Mouse (Mus musculus) embryonic facial prominence, embryonic 11.5 days (tissue): Measurements from ENCODE around the gene Sh3d21. TPM values are rescaled to one million over a fixed set of nuclear protein-coding genes. Genes with fewer than 3 reads are reported as not detected.

Experiments used
- ATAC-seq: fragments of 200-750 bp; cut with Nextera tagmentation; replicated peaks from 2 replicates; pipeline ENCODE4 v1.8.0; 2017; ENCODE audit warnings: low read depth; ENCODE audit not compliant: insufficient number of reproducible peaks, low FRiP score, low TSS enrichment
- DNase-seq: peaks from one replicate; pipeline ENCODE4 v3.0.0-alpha.2; 2015; ENCODE audit warnings: low spot score
- H3K27ac ChIP-seq: fragments of 300-500 bp; sonication (generic); replicated peaks from 2 replicates; pipeline ENCODE4 v1.5.1; 2014; ENCODE audit warnings: mild to moderate bottlenecking, low read depth, low read length, control low read depth
- H3K27me3 ChIP-seq: fragments of 300-500 bp; sonication (generic); 2 replicates; pipeline ENCODE4 v1.6.1; 2014; ENCODE audit warnings: mild to moderate bottlenecking, low read length, moderate library complexity, mixed read lengths; ENCODE audit not compliant: control insufficient read depth, insufficient read depth
- H3K36me3 ChIP-seq: fragments of 300-500 bp; sonication (generic); replicated peaks from 2 replicates; pipeline ENCODE4 v1.6.1; 2014; ENCODE audit warnings: low read depth, mild to moderate bottlenecking, low read length, moderate library complexity, mixed read lengths; ENCODE audit not compliant: control insufficient read depth, insufficient read depth
- H3K4me1 ChIP-seq: fragments of 300-500 bp; sonication (generic); 2 replicates; pipeline ENCODE4 v1.6.1; 2014; ENCODE audit warnings: low read length, mixed read lengths; ENCODE audit not compliant: control insufficient read depth, insufficient read depth
- H3K4me2 ChIP-seq: fragments of 300-500 bp; sonication (generic); 2 replicates; pipeline ENCODE4 v1.6.1; 2014; ENCODE audit warnings: low read depth, mild to moderate bottlenecking, control low read depth, low read length, moderate library complexity
- H3K4me3 ChIP-seq: fragments of 300-500 bp; sonication (generic); 2 replicates; pipeline ENCODE4 v1.5.1; 2014; ENCODE audit warnings: low read depth, low read length, control low read depth
- H3K9ac ChIP-seq: fragments of 300-500 bp; sonication (generic); replicated peaks from 2 replicates; pipeline ENCODE4 v1.6.1; 2014; ENCODE audit warnings: mild to moderate bottlenecking, control low read depth, low read length
- H3K9me3 ChIP-seq: fragments of 300-500 bp; sonication (generic); replicated peaks from 2 replicates; pipeline ENCODE4 v1.6.1; 2016; ENCODE audit warnings: mild to moderate bottlenecking, low read length, inconsistent platforms, mixed read lengths; ENCODE audit not compliant: control insufficient read depth
- WGBS: fragments of 180-500 bp; shearing (Covaris S2); extraction: QIAGEN DNeasy Blood & Tissue Kit; methylation state at CpG from one replicate; pipeline ENCODE4 v1.1.7; 2014; 5-methylcytosine and 5-hydroxymethylcytosine counted together
- polyA plus RNA-seq: library from polyadenylated mRNA; unstranded; fragments of >200 nt; fragmentation: Nextera tagmentation; extraction: Ambion mirVana; gene quantifications from 2 replicates; pipeline ENCODE4 v1.2.1, GENCODE M21; 2014

Sh3d21 gene
- polyA plus RNA-seq, 1 experiment from 2014 or later = 5.0 TPM

DNA sequence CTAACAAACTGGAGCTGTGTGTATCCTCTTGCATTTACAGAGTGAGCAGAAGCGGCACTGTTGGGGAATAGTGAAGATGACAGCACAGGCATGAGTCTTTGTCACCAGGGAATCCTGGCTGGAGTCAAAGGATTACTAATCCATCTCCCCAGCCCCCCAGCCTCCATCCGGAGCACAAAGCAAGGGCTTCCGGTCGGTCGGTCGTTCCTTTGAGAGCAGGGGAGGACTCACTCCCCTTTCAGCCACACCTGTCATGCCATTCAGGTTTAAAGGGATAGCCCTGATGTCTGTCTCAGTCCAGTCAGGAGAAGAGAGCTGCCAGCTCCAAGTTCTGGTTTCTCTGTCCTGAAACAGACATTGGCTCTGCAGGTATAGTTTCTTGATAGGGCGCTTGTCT, 52.1 kb downstream of the Sh3d21 start:
- no peak for DNase-seq
- Histone ChIP-seq H3K27ac (peak overlapping the region; percentile 66), H3K9ac (no peak overlapping the region; the same call in 1 of the 2 replicates), H3K9me3 (no peaks in the 10 kb centered on the region), H3K4me2 (no peak overlapping the region), H3K36me3 (no peaks in the 10 kb centered on the region), H3K4me3 (no peak overlapping the region), H3K27me3 (no peaks in the 10 kb centered on the region), H3K4me1 (peaks cover 8% of the 10 kb centered on the region)
- WGBS = 18% methylated on average over 7 of the region's 7 CpGs
- ATAC-seq = no peak

DNA sequence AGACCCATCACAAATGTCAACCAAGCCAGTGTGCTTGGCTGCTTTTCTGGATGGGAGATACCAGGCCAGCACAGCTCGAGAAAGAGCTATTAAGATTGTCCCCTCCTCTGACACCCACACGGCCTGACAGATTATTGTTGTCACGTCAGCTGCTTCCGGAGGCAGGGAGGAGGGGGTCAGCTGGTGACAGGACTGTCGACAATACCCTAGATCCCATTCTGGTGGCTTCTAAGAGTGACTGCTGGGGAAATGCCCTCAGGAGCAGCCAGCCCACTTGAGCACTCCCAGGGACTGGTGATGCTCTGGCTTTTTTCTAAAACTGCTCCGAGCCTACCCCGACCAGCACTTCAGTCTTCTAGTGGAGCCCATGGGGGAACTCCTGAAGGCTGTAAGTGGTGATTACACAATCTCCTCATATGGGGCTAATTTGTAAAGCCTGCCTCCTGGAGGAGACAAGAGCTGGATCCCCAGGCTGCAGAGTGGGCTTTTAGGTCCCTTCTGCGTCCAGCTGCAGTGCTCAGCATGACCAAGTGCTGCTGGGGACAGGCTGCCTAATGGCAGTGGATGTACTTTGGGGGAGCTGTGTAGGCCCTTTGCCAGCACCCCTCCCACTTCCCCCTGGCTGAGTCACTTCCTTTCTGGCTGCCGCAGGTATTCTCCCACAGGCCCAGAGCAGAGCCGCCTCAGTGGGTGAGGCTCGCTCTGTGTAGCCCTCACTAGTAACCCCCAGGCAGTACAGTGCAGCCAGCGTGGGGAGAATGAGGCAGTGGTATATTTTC, 52.7 kb downstream of the Sh3d21 start:
- peak overlapping the region; percentile 17 for H3K4me2 ChIP-seq
- H3K27me3 ChIP-seq = no peaks in the 10 kb centered on the region
- no peak overlapping the region for H3K4me3 ChIP-seq
- no peaks in the 10 kb centered on the region for H3K36me3 ChIP-seq
- no peaks in the 10 kb centered on the region for H3K9me3 ChIP-seq
- 9% methylated on average over 12 of the region's 12 CpGs for WGBS
- ATAC-seq (peak; percentile 74), DNase-seq (peak; percentile 58)
- peaks cover 8% of the 10 kb centered on the region for H3K4me1 ChIP-seq
- peak overlapping the region; percentile 33; the same call in 1 of the 2 replicates for H3K9ac ChIP-seq
- peak overlapping the region; percentile 66 for H3K27ac ChIP-seq

DNA sequence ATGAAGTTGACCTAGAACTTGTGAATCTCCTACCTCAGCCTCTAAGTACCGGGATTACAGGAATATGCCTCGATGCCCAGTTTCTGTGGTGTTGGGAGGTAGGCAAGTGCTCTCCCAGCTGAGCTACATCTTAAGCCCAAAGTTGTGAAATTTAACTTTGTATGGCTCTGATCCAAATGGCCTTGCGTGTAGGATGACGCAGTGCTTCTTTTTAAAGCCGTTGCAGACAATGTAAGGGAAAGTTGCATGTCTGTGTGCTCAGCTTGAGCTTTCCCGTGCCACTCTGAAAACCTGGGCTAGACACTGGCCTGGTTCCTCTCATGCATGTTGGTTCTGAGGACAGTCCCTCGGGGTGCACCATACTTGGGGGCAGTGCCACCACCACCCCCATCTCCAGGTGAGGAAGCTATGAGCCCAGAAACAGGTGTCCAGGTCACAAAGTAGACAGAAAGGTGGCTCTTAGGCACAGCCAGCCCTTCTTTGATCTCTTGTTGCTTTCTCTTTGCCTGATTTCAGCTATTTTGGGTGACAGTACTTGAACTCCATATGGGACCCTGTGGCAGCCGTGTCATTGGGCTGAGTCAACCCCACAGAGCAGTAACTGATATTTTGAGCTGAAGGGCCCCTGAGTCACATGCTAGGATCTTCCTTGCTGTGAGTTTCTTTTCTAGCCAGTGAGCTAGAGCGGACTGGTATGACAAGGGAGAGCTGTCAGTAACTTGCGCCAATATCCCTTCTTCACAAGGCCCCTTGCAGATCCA, 53.5 kb downstream of the Sh3d21 start:
- 82% methylated on average over 10 of the region's 10 CpGs for WGBS
- no peaks in the 10 kb centered on the region for H3K27me3 ChIP-seq
- H3K4me3 ChIP-seq = no peak overlapping the region
- H3K4me2 ChIP-seq = no peak overlapping the region
- DNase-seq (no peak), ATAC-seq (0 out of 2 replicates have a peak, but pooled peaks have one; percentile 14)
- no peaks in the 10 kb centered on the region for H3K36me3 ChIP-seq
- H3K27ac ChIP-seq = no peak overlapping the region; the same call in 1 of the 2 replicates
- peaks cover 8% of the 10 kb centered on the region for H3K4me1 ChIP-seq
- 0 out of 2 replicates have a peak overlapping the region, but pooled peaks have one; percentile 18 for H3K9ac ChIP-seq
- H3K9me3 ChIP-seq = no peaks in the 10 kb centered on the region

DNA sequence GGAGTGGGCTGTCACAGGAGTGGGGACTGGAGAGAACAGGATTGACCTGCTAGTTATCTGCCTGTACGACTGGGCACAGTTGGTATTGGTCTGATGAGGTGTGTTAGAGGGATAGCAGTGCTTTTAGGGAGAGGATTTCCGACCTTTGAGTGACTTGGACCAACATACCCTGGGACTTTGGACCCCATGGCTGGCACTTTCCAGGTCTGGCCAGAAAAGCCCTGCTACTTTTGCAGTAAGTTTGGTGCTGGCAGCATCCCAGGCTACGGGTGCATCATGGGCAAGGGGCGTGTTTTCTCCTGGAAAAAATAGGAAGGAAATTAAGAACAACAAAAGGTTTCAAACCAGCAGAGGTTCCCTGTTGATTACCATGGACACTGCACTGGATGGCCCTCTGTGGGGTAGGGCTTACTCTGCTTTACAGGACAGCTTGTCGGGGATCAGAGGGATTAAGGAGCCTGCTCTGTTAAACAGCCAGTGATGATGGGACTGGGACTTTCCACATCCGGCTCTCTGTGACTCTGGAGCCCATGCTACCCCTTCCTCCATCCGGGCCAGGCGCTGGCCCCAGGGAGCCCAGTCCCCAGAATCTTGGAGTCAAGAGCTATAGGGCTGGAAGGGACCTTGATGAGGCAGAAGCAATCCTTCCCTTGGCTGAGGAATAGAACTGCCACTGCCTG, 55.1 kb downstream of the Sh3d21 start:
- no peak for DNase-seq
- no peak overlapping the region for H3K27ac ChIP-seq
- H3K9me3 ChIP-seq = no peaks in the 10 kb centered on the region
- no peak overlapping the region for H3K9ac ChIP-seq
- 43% methylated on average over 8 of the region's 8 CpGs for WGBS
- H3K4me1 ChIP-seq = peaks cover 8% of the 10 kb centered on the region
- H3K4me2 ChIP-seq = no peak overlapping the region
- H3K27me3 ChIP-seq = no peaks in the 10 kb centered on the region
- ATAC-seq = no peak
- no peaks in the 10 kb centered on the region for H3K36me3 ChIP-seq
- H3K4me3 ChIP-seq = no peak overlapping the region

DNA sequence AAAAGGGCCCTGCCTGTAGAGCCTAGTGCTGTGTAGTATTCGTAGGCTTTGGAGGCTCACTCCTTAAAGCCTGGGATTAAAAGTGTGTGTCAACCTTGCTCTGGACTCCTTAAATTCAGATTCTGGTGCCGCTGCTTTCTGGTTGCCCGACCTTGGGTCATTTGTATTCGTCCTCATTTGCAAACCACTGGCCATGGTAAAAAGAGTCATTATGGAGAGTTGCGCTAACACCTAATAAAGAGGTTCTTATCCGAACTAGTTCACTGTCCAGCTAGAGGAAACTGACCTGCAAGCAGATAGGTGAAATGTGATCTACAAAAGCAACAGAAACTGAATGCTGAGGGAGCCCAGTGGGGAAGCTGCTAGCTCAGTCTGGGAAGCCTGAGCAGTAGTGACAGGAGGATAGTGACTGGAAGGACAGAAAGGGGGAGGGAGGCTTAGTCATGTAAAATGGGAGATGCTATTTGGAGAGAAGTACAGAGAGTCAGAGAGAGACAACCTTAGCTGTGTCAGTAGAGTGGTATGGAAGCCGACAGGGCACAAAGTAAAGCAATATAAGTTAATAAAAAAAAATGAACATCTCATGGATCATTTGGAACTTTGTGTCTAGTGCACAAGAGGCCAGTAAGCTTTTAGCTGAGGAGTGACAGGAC, 58.0 kb downstream of the Sh3d21 start:
- H3K4me2 ChIP-seq = no peak overlapping the region
- no peaks in the 10 kb centered on the region for H3K4me1 ChIP-seq

DNA sequence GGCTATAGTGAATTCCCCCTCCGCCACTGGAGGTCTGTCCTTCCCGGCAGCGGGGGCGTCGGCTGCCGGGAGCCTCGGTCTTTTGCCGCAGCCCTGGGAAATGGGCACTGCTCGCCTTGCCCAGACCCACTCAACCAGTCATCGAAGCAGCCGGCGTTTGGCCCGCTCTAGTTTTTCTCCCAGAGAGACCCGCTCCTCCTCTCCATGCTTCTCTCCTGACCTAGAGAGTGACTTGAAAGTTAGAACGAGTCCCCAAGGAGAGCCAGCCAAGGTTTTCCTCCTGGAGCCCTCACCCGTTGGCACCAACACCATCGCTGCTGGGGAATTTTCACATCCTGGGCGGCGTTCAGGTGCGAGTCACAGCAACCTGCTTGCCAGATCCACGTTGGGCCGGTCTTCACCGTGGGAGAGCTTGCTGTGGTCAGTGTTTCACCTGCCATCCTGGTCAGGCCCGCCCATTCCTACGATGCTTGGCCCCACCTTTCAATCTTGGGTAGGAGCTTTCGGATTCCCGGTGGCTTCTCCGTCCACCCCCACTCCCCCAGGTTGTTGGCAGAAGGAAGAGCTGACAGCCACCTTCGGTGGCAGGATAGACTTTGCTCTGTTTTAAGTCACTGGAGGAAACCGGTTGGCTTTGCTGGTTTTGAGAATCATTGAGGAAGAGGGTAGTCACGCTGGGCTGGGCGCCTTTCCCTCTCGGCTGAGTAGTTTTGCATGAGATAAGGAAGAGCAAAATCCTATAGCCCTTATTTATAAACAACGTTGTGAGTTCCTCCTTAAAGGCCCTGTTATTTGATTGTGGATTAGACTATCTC, 58.8 kb downstream of the Sh3d21 start:
- WGBS = 4% methylated on average over 34 of the region's 34 CpGs
- Histone ChIP-seq H3K4me3 (peak overlapping the region; percentile 97), H3K9ac (peak overlapping the region; percentile 78), H3K36me3 (no peaks in the 10 kb centered on the region), H3K4me1 (no peaks in the 10 kb centered on the region), H3K27me3 (no peaks in the 10 kb centered on the region), H3K27ac (no peak overlapping the region), H3K9me3 (no peaks in the 10 kb centered on the region), H3K4me2 (peak overlapping the region; percentile 89)
- ATAC-seq (0 out of 2 replicates have a peak, but pooled peaks have one; percentile 4), DNase-seq (peak; percentile 32)

More for the DNA sequence above, 58.0 kb downstream of the Sh3d21 start:
- WGBS = 56% methylated on average over 7 of the region's 7 CpGs
- no peak overlapping the region for H3K9ac ChIP-seq
- no peaks in the 10 kb centered on the region for H3K9me3 ChIP-seq
- ATAC-seq (no peak), DNase-seq (no peak)
- no peaks in the 10 kb centered on the region for H3K27me3 ChIP-seq
- H3K36me3 ChIP-seq = no peaks in the 10 kb centered on the region
- H3K4me3 ChIP-seq = no peak overlapping the region
- no peak overlapping the region for H3K27ac ChIP-seq

DNA sequence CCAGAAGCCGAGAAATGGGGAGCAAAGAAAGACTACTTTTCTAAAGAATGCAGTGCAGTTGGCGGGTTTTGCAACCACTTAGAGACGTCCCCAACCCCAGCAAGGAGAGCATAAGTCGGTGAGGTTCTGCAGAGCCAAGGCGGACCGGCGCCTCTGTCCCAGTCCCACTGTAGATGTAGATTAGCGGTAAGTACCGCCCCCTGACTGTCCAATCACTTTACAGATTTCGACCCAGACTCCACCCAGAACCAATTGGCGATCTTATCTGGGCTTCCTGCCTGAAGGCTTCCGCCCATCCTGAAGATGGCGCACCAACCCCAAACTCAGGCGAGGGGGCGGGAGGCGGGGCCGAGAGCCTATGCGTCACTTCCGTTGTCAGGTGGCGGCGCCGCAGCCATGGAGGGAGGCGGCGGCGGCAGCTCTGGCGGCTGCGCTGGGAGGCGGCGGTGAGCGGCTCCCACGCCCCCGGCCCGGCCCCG, 59.7 kb downstream of the Sh3d21 start, which contains the start of gene Stk40:
Gene Stk40 (plus strand): TSS at position 368 of the 479 bp plus-strand sequence.
- Histone ChIP-seq H3K9ac (peak within 1 kb of the TSS; percentile 78), H3K4me2 (peak within 1 kb of the TSS; percentile 89), H3K27ac (peak within 1 kb of the TSS; percentile 48), H3K4me1 (no peaks in the 10 kb centered on the region), H3K36me3 (no peaks in the 10 kb centered on the region), H3K4me3 (peak within 1 kb of the TSS; percentile 97), H3K27me3 (no peaks in the 10 kb centered on the region), H3K9me3 (no peaks in the 10 kb centered on the region)
- ATAC-seq = peak; percentile 95
- peak; percentile 99 for DNase-seq
- under 1% methylated on average over 34 of the region's 34 CpGs for WGBS
